Mouse (Mus musculus) forebrain, embryonic 15.5 days (tissue): Measurements from ENCODE around the gene Pard3b. TPM values are rescaled to one million over a fixed set of nuclear protein-coding genes. Genes with fewer than 3 reads are reported as not detected.

Experiments used
- ATAC-seq: fragments of 200-750 bp; cut with Nextera tagmentation; replicated peaks from 2 replicates; pipeline ENCODE4 v1.8.0; 2017; ENCODE audit warnings: mild to moderate bottlenecking, moderate TSS enrichment, moderate library complexity
- H3K27ac ChIP-seq: fragments of 300-500 bp; sonication (generic); replicated peaks from 2 replicates; pipeline ENCODE4 v1.5.1; 2015; ENCODE audit warnings: mild to moderate bottlenecking, inconsistent platforms
- H3K27me3 ChIP-seq: fragments of 300-500 bp; sonication (generic); 2 replicates; pipeline ENCODE4 v1.6.1; 2015; ENCODE audit warnings: inconsistent platforms
- H3K36me3 ChIP-seq: fragments of 300-500 bp; sonication (generic); 2 replicates; pipeline ENCODE4 v1.6.1; 2015; ENCODE audit warnings: mild to moderate bottlenecking, inconsistent platforms
- H3K4me1 ChIP-seq: fragments of 300-500 bp; sonication (generic); 2 replicates; pipeline ENCODE4 v1.6.1; 2015; ENCODE audit warnings: inconsistent platforms
- H3K4me2 ChIP-seq: fragments of 300-500 bp; sonication (generic); replicated peaks from 2 replicates; pipeline ENCODE4 v1.6.1; 2015; ENCODE audit warnings: mild to moderate bottlenecking, inconsistent platforms
- H3K4me3 ChIP-seq: fragments of 300-500 bp; sonication (generic); 2 replicates; pipeline ENCODE4 v1.5.1; 2015; ENCODE audit warnings: mild to moderate bottlenecking, inconsistent platforms
- H3K9ac ChIP-seq: fragments of 300-500 bp; sonication (generic); replicated peaks from 2 replicates; pipeline ENCODE4 v1.6.1; 2015; ENCODE audit warnings: mild to moderate bottlenecking, inconsistent platforms
- H3K9me3 ChIP-seq: fragments of 300-500 bp; sonication (generic); 2 replicates; pipeline ENCODE4 v1.6.1; 2016; ENCODE audit warnings: inconsistent platforms
- WGBS: fragments of 180-500 bp; shearing (Covaris S2); methylation state at CpG from one replicate; pipeline ENCODE4 v1.1.7; 2015; ENCODE audit warnings: mixed read lengths; 5-methylcytosine and 5-hydroxymethylcytosine counted together
- polyA plus RNA-seq: library from polyadenylated mRNA; unstranded; fragments of >200 nt; fragmentation: Nextera tagmentation; extraction: Ambion mirVana; gene quantifications from 2 replicates; pipeline ENCODE4 v1.2.1, GENCODE M21; 2015

Gene Pard3b
- polyA plus RNA-seq, 1 experiment from 2014 or later = 9.8 TPM

DNA sequence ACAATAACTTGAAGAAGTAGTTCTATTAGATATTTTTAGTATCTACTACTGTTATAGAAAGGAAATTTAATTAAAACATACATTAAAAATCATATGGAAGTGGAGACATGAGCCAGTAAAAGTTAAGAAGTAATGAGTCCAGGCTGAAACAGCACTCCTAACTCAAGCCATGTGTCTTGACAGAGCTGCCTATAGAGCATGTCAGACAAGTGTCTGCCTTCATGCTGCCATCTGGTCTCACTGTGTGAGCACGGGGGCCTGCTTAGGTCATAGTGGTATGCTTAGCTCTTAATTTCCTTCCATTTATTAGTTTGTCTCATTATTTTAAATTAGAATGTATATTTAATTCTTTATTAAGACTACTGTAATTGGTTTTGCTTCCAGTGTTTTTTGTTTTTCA lies 517.3 kb downstream of the Pard3b start:
- Histone ChIP-seq H3K27ac (no peak overlapping the region), H3K27me3 (no peaks in the 10 kb centered on the region), H3K9ac (no peak overlapping the region), H3K4me3 (no peak overlapping the region), H3K9me3 (no peaks in the 10 kb centered on the region), H3K4me2 (no peak overlapping the region), H3K4me1 (no peaks in the 10 kb centered on the region; the same call in 1 of the 2 replicates), H3K36me3 (no peaks in the 10 kb centered on the region)
- no peak for ATAC-seq
- WGBS = 33% methylated on average over 1 of the region's 1 CpGs

DNA sequence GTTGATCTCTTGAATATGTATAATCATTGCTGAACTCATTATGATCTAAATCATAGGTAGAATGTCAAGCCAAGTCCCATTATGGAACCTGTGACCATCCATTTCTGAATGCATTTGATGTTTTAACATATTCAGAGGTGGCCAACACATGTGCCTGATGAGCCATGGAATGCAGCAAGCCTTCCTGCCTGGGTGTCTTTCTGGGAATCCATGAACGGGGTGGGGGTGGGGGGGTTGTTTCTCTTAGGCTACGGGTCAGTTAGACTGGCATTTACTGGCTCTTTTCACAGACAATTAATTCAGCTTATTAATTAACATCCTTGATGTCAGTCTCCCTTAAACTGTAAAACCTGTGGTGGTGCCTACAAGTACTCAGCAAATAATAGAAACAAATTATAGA lies 521.0 kb downstream of the Pard3b start:
- Histone ChIP-seq H3K4me3 (no peak overlapping the region), H3K9ac (no peak overlapping the region), H3K9me3 (no peaks in the 10 kb centered on the region), H3K27me3 (no peaks in the 10 kb centered on the region), H3K4me1 (no peaks in the 10 kb centered on the region), H3K36me3 (no peaks in the 10 kb centered on the region), H3K4me2 (no peak overlapping the region), H3K27ac (no peak overlapping the region)
- ATAC-seq = no peak
- WGBS = 61% methylated on average over 2 of the region's 2 CpGs

DNA sequence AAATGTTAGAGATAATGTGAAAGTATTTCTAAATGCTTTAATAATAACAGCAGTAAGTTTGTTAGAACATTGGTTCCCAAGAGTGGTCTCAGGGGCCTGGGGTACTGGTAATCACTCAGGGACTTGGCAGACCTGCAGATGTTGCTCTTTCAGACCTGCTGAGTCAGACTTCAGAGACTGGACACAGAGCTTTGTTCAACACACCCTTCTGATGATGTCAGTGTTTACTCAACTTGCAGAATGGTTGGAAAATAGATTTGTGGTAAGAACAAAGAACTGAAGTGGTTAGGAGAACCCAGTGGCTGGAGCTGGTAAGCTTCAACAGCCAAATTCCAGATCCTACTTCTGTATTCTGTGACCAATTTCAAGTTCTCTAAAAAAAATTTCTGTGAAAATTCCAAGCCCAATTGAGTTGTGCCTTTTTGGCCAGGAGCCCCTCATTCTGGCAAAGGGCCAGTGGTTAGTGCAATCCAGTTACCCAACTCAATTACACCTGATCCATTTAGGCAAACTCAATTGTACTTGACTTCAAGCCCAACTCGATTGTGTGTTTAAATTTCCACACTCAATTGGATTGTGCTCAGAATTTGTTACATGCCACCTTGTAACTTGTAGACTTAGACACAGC lies 536.5 kb downstream of the Pard3b start:
- no peak for ATAC-seq
- no peaks in the 10 kb centered on the region for H3K36me3 ChIP-seq
- WGBS = 36% methylated on average over 1 of the region's 1 CpGs
- H3K4me3 ChIP-seq = no peak overlapping the region
- no peaks in the 10 kb centered on the region for H3K27me3 ChIP-seq
- H3K9ac ChIP-seq = no peak overlapping the region
- no peak overlapping the region for H3K4me2 ChIP-seq
- no peaks in the 10 kb centered on the region for H3K9me3 ChIP-seq
- no peaks in the 10 kb centered on the region for H3K4me1 ChIP-seq
- H3K27ac ChIP-seq = no peak overlapping the region

DNA sequence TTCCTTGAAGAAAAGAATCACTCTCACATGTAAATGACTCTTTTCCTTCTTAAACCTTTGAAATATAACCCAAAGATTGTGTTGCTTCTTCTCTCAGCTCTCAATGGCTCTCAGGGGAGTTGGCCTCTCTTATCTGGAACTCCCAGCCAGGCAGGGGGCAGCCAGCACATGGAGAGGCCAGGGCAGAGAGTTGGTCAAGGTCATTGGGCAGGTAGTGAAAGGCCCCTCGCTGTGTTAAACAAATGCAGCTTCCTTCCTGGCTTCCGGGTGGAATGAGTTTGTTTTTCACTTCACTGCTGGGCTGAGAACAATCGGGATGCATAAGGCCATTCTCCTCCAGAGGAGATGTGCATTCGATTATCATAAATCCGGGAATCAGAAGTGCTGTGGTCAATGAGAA lies 543.0 kb downstream of the Pard3b start:
- Histone ChIP-seq H3K36me3 (no peaks in the 10 kb centered on the region), H3K27ac (no peak overlapping the region), H3K4me1 (peaks cover 5% of the 10 kb centered on the region; the same call in 1 of the 2 replicates), H3K27me3 (no peaks in the 10 kb centered on the region), H3K4me3 (no peak overlapping the region), H3K9me3 (no peaks in the 10 kb centered on the region), H3K4me2 (no peak overlapping the region), H3K9ac (no peak overlapping the region)
- WGBS = 6% methylated on average over 5 of the region's 5 CpGs
- ATAC-seq = no peak

DNA sequence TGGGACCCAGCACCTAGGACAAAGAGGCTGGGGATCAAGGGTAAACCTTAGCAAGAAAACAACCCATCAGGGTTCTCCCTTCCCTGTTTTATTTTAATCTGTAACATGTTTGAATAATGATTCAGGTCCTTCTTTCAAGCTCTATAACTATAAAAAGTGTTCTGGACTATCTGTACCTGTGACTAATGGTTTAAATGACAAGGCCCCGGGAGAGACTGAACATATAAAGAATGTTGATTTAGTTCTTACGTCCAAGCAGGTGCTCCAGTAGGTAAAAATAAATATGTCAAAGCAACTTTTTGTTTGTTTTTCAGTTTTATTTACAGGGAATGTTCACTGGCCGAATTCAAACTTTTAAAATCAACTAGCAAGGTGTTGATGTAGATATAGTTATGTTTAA lies 544.0 kb downstream of the Pard3b start:
- no peaks in the 10 kb centered on the region for H3K9me3 ChIP-seq
- H3K36me3 ChIP-seq = no peaks in the 10 kb centered on the region
- H3K9ac ChIP-seq = no peak overlapping the region
- H3K27ac ChIP-seq = no peak overlapping the region
- H3K4me3 ChIP-seq = no peak overlapping the region
- ATAC-seq = no peak
- no peak overlapping the region for H3K4me2 ChIP-seq
- no peaks in the 10 kb centered on the region for H3K27me3 ChIP-seq
- H3K4me1 ChIP-seq = peaks cover 5% of the 10 kb centered on the region; the same call in 1 of the 2 replicates
- WGBS = 90% methylated on average over 3 of the region's 3 CpGs

DNA sequence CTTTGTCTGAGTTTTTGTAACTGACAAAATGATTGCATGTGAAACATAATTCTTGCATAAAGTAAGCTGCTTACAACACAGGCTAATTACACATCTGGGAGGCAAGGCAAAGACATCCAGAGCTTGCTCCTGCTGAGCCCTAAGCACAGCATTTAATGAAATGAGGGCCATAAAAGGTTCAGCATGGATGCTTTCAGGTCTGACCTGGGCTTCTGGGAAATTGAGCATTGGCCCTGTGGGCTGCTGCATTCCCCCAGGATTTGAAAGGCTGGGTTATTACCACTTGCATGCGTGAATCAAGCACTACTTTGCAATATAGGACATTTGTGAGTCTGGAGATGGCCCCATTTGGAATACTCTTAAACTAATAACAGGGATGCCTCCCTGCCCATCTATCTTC lies 552.2 kb downstream of the Pard3b start:
- no peak for ATAC-seq

DNA sequence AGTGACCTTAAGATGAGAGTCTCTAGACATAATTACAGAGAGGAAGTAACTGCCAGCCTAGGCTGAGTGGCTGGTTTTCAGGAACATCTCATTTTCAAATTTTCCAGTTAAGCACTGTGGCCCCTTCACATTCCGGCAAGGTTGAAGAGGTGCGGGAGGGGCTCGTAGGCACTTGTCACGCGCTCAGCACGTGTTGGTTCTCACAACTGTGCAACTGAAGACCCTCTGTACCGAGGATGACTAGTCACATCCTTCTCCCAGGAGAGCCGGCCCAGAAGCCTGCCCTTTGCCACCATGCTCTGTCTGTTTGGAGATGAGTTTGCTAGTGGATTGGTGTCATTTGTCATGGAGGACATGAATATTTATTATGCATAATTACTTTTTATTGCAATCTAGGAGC lies 558.9 kb downstream of the Pard3b start:
- no peaks in the 10 kb centered on the region for H3K9me3 ChIP-seq
- H3K4me2 ChIP-seq = no peak overlapping the region
- no peaks in the 10 kb centered on the region for H3K36me3 ChIP-seq
- H3K4me1 ChIP-seq = no peaks in the 10 kb centered on the region
- H3K27ac ChIP-seq = no peak overlapping the region
- 86% methylated on average over 8 of the region's 8 CpGs for WGBS
- no peak overlapping the region for H3K4me3 ChIP-seq
- H3K27me3 ChIP-seq = no peaks in the 10 kb centered on the region
- no peak overlapping the region for H3K9ac ChIP-seq
- no peak for ATAC-seq

More for the DNA sequence above, 552.2 kb downstream of the Pard3b start:
- WGBS = 30% methylated on average over 1 of the region's 1 CpGs
- Histone ChIP-seq H3K4me1 (peaks cover 2% of the 10 kb centered on the region; the same call in 1 of the 2 replicates), H3K4me2 (no peak overlapping the region), H3K4me3 (no peak overlapping the region), H3K9ac (no peak overlapping the region), H3K9me3 (no peaks in the 10 kb centered on the region), H3K27me3 (no peaks in the 10 kb centered on the region), H3K36me3 (no peaks in the 10 kb centered on the region), H3K27ac (no peak overlapping the region)

DNA sequence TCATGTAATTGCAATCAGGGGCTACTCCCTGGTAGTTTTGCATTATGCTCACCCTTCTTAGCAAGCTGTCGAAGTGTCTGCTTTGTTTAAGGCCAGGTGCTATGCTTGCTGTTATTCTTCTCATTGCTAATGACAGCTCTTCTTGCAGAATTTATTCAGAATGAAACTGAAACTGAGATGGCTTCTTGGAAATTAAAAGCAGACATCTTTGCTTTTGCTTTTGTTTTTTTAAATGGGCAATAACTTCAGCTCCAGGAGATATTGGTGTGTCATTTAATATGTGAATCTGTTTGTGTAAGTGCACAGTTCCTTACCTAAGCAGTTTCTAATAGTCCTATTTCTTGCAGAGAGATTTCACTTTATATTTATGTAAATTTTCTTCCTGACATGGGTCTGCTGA lies 562.3 kb downstream of the Pard3b start:
- Histone ChIP-seq H3K36me3 (no peaks in the 10 kb centered on the region), H3K27ac (no peak overlapping the region), H3K4me3 (no peak overlapping the region), H3K4me2 (no peak overlapping the region), H3K9me3 (no peaks in the 10 kb centered on the region), H3K9ac (no peak overlapping the region), H3K4me1 (no peaks in the 10 kb centered on the region), H3K27me3 (no peaks in the 10 kb centered on the region)
- WGBS = 57% methylated on average over 1 of the region's 1 CpGs
- no peak for ATAC-seq

DNA sequence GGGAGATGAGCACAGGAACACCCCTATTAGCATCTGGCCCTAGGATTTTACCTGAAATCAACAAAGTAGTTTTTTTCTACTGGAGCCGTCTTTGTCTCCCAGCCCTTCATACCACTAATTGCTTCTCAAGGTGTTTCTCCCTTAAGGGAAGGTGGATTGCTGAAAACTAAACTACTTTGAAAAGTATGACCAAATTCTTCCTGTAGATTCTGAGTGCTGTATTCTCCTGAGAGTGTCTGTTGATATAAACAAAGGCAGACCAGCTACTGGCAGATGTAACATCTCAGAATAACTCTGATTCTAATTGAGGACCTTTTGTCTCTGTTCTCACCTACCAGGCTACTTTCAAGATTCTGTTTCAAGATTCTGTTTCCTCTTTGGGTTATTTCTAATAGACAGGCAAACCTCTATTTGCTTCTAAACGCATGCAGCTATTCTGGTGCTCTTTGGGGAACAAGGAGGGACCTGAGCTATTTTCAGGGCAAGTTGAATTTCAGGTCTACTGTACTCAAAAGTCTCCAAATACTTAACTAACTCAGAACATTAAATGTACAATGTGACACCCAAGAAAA lies 563.1 kb downstream of the Pard3b start:
- ATAC-seq = no peak
- H3K27ac ChIP-seq = no peak overlapping the region
- H3K9ac ChIP-seq = no peak overlapping the region
- H3K36me3 ChIP-seq = no peaks in the 10 kb centered on the region
- no peaks in the 10 kb centered on the region for H3K4me1 ChIP-seq
- WGBS = 81% methylated on average over 2 of the region's 2 CpGs
- no peaks in the 10 kb centered on the region for H3K27me3 ChIP-seq
- H3K4me2 ChIP-seq = no peak overlapping the region
- H3K4me3 ChIP-seq = no peak overlapping the region
- H3K9me3 ChIP-seq = no peaks in the 10 kb centered on the region

DNA sequence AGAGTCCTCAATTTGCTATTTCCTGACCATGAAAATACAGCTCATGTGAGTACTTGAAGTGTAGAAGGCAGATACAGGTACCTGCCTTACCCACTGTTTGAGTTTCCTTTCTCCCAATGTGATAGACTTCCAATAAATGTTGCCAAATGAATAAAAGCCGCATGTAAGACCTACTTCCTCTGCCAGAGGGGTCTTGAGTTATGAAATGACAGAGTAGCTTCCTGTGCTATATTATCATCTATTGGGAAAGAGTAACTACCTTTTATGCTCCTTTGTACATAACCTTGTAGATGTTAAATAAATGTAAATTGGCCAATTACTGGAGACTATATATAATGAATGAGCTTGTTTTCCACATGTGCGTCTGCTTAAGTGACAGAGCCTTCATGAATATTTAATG lies 574.7 kb downstream of the Pard3b start:
- ATAC-seq = no peak
- 33% methylated on average over 2 of the region's 2 CpGs for WGBS
- H3K9me3 ChIP-seq = no peaks in the 10 kb centered on the region
- no peak overlapping the region for H3K4me2 ChIP-seq
- H3K9ac ChIP-seq = no peak overlapping the region
- no peak overlapping the region for H3K4me3 ChIP-seq
- peaks cover 32% of the 10 kb centered on the region for H3K4me1 ChIP-seq
- no peaks in the 10 kb centered on the region for H3K27me3 ChIP-seq
- no peaks in the 10 kb centered on the region for H3K36me3 ChIP-seq
- H3K27ac ChIP-seq = no peak overlapping the region

DNA sequence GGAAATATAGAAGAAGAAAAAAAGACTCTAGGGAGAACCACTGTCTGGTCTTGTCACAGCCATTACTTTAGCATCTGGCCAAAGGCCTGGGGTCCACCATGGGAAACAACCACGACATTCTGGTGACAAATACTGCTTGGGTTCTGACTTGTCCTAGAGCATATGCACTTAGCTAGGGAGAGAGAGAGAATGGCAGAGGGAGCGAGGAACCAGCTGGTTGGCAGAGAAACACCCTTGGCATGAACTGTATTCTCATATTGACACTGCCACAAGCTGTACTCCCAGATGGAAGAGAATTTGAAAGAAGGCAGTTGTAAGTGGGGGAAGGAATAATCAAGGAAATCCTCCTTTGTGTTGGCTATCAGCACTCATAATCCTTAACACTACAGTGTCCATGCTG lies 577.2 kb downstream of the Pard3b start:
- ATAC-seq = peak; percentile 93
- Histone ChIP-seq H3K9me3 (no peaks in the 10 kb centered on the region), H3K27me3 (no peaks in the 10 kb centered on the region), H3K4me3 (no peak overlapping the region), H3K4me2 (no peak overlapping the region), H3K36me3 (no peaks in the 10 kb centered on the region), H3K27ac (peak overlapping the region; percentile 71), H3K9ac (no peak overlapping the region), H3K4me1 (peaks cover 32% of the 10 kb centered on the region)
- WGBS = 25% methylated on average over 2 of the region's 2 CpGs

DNA sequence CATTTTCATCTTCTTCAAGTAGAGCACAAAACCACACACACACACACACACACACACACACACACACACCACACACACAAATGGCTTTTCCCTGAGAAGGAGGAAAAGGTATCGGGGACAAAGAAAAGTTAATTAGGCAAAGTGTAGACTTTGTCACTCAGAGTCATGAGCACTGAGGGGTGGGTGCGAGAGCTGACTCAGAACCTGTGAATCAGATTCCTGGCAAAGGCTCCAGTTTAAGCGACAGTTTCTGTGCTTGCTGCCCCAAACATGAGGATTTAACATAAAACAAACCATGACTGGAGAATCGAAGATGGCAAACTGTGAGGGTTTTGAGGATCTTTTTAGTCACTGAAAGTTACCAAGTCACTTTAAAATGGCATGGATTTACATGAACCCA lies 577.9 kb downstream of the Pard3b start:
- H3K9ac ChIP-seq = no peak overlapping the region
- peak; percentile 70 for ATAC-seq
- peaks cover 32% of the 10 kb centered on the region for H3K4me1 ChIP-seq
- H3K27ac ChIP-seq = peak overlapping the region; percentile 71
- H3K9me3 ChIP-seq = no peaks in the 10 kb centered on the region
- no peak overlapping the region for H3K4me2 ChIP-seq
- H3K36me3 ChIP-seq = no peaks in the 10 kb centered on the region
- no peaks in the 10 kb centered on the region for H3K27me3 ChIP-seq
- WGBS = 53% methylated on average over 4 of the region's 4 CpGs
- H3K4me3 ChIP-seq = no peak overlapping the region

DNA sequence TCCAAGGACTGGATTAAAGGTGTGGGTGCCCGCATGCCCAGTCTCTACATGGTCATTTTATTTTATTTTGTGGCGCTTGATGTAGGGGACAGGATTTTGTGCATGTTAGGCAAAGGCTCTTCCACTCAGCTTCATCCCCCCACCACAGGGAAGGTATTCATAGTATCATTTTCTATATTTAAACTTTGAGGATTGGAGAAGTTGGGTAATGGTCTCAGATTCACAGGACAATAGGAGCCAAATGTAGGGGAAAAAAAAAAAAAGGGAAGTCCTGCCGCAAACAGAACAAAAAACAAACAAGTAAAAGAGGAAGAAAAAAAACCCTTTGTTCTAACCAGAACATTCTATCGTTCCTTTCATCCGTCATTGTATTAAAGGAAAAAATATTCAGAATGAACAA lies 590.5 kb downstream of the Pard3b start:
- no peaks in the 10 kb centered on the region for H3K36me3 ChIP-seq
- H3K27me3 ChIP-seq = no peaks in the 10 kb centered on the region
- 71% methylated on average over 5 of the region's 5 CpGs for WGBS
- ATAC-seq = no peak
- H3K27ac ChIP-seq = no peak overlapping the region
- no peak overlapping the region for H3K9ac ChIP-seq
- no peak overlapping the region for H3K4me2 ChIP-seq
- H3K9me3 ChIP-seq = no peaks in the 10 kb centered on the region
- H3K4me3 ChIP-seq = no peak overlapping the region
- peaks cover 5% of the 10 kb centered on the region; the same call in 1 of the 2 replicates for H3K4me1 ChIP-seq
